Mouse (Mus musculus): ENCODE data around the gene Lzts2. TPM values are rescaled to one million over a fixed set of nuclear protein-coding genes. Genes with fewer than 3 reads are reported as not detected.
A peak's percentile ranks its signal among the peaks of the same experiment; 100 is the strongest.

Lzts2 gene
- polyA plus RNA-seq, 1 experiment from 2014 or later: 40.1 TPM

- Histone ChIP-seq H3K27me3 (ENCODE audit: control insufficient read depth, insufficient read depth, low read length) (no peaks in the 10 kb centered on the region), H3K36me3 (ENCODE audit: control insufficient read depth, insufficient read depth, low read length) (no peaks in the 10 kb centered on the region), H3K4me1 (replicated peaks; ENCODE audit: control insufficient read depth, insufficient read depth) (no peaks in the 10 kb centered on the region; the same call in 1 of the 2 replicates), H3K9me3 (ENCODE audit: control insufficient read depth, low read length) (no peaks in the 10 kb centered on the region), H3K4me3 (ENCODE audit: low read depth, low read length) (no peak overlapping the region), H3K27ac (replicated peaks) (no peak overlapping the region), H3K4me2 (replicated peaks; ENCODE audit: low read depth) (no peak overlapping the region), H3K9ac (ENCODE audit: low read length) (no peak overlapping the region)
- WGBS: 52% methylated on average over 7 of the region's 7 CpGs
- DNase-seq (ENCODE audit: low spot score) (no peak), ATAC-seq (ENCODE audit: low FRiP score, low TSS enrichment) (no peak)
- TF ChIP-seq EP300 (optimal IDR thresholded peaks at IDR 0.05) (no peak), CTCF (IDR thresholded peaks at IDR 0.05; ENCODE audit: low read depth) (no peak)
Measured at GRCm38 (mm10) chr19:44992246-44992645, 22.0 kb upstream of the Lzts2 start.

GRCm38 (mm10) chr19:44992712-44993111, 21.5 kb upstream of the Lzts2 start:
- Histone ChIP-seq H3K9ac (ENCODE audit: low read length) (no peak overlapping the region), H3K27ac (replicated peaks) (no peak overlapping the region), H3K4me1 (replicated peaks; ENCODE audit: control insufficient read depth, insufficient read depth) (no peaks in the 10 kb centered on the region; the same call in 1 of the 2 replicates), H3K9me3 (ENCODE audit: control insufficient read depth, low read length) (no peaks in the 10 kb centered on the region), H3K36me3 (ENCODE audit: control insufficient read depth, insufficient read depth, low read length) (no peaks in the 10 kb centered on the region), H3K4me3 (ENCODE audit: low read depth, low read length) (no peak overlapping the region), H3K4me2 (replicated peaks; ENCODE audit: low read depth) (no peak overlapping the region), H3K27me3 (ENCODE audit: control insufficient read depth, insufficient read depth, low read length) (no peaks in the 10 kb centered on the region)
- no peak for DNase-seq (ENCODE audit: low spot score)
- no peak for ATAC-seq (ENCODE audit: low FRiP score, low TSS enrichment)
- 73% methylated on average over 7 of the region's 7 CpGs for WGBS
- TF ChIP-seq EP300 (optimal IDR thresholded peaks at IDR 0.05) (no peak), CTCF (IDR thresholded peaks at IDR 0.05; ENCODE audit: low read depth) (no peak)

- Histone ChIP-seq H3K9ac (ENCODE audit: low read length) (no peak overlapping the region), H3K36me3 (ENCODE audit: control insufficient read depth, insufficient read depth, low read length) (peaks cover 2% of the 10 kb centered on the region; the same call in 1 of the 2 replicates), H3K9me3 (ENCODE audit: control insufficient read depth, low read length) (no peaks in the 10 kb centered on the region), H3K4me3 (ENCODE audit: low read depth, low read length) (no peak overlapping the region), H3K4me1 (replicated peaks; ENCODE audit: control insufficient read depth, insufficient read depth) (no peaks in the 10 kb centered on the region), H3K27me3 (ENCODE audit: control insufficient read depth, insufficient read depth, low read length) (no peaks in the 10 kb centered on the region), H3K27ac (replicated peaks) (no peak overlapping the region), H3K4me2 (replicated peaks; ENCODE audit: low read depth) (no peak overlapping the region)
- no peak for TF ChIP-seq CTCF (IDR thresholded peaks at IDR 0.05; ENCODE audit: low read depth)
- no peak for TF ChIP-seq EP300 (optimal IDR thresholded peaks at IDR 0.05)
- no peak for DNase-seq (ENCODE audit: low spot score)
- WGBS: 84% methylated on average over 11 of the region's 11 CpGs
- ATAC-seq (ENCODE audit: low FRiP score, low TSS enrichment): no peak
Measured at GRCm38 (mm10) chr19:44997786-44998185, 16.4 kb upstream of the Lzts2 start.

- Histone ChIP-seq H3K4me1 (replicated peaks; ENCODE audit: control insufficient read depth, insufficient read depth) (no peaks in the 10 kb centered on the region), H3K9me3 (ENCODE audit: control insufficient read depth, low read length) (no peaks in the 10 kb centered on the region), H3K36me3 (ENCODE audit: control insufficient read depth, insufficient read depth, low read length) (peaks cover 2% of the 10 kb centered on the region; the same call in 1 of the 2 replicates), H3K4me3 (ENCODE audit: low read depth, low read length) (no peak overlapping the region), H3K27me3 (ENCODE audit: control insufficient read depth, insufficient read depth, low read length) (no peaks in the 10 kb centered on the region), H3K9ac (ENCODE audit: low read length) (no peak overlapping the region), H3K4me2 (replicated peaks; ENCODE audit: low read depth) (no peak overlapping the region), H3K27ac (replicated peaks) (no peak overlapping the region)
- WGBS: 87% methylated on average over 8 of the region's 8 CpGs
- ATAC-seq (ENCODE audit: low FRiP score, low TSS enrichment) (no peak), DNase-seq (ENCODE audit: low spot score) (no peak)
- TF ChIP-seq CTCF (IDR thresholded peaks at IDR 0.05; ENCODE audit: low read depth): no peak
- no peak for TF ChIP-seq EP300 (optimal IDR thresholded peaks at IDR 0.05)
Measured at GRCm38 (mm10) chr19:44999647-45000046, 14.6 kb upstream of the Lzts2 start.

GRCm38 (mm10) chr19:45002301-45002700, 11.9 kb upstream of the Lzts2 start:
- DNase-seq (ENCODE audit: low spot score): no peak
- H3K36me3 ChIP-seq (ENCODE audit: control insufficient read depth, insufficient read depth, low read length): peaks cover 2% of the 10 kb centered on the region; the same call in 1 of the 2 replicates
- 57% methylated on average over 3 of the region's 3 CpGs for WGBS
- ATAC-seq (ENCODE audit: low FRiP score, low TSS enrichment): no peak
- no peaks in the 10 kb centered on the region for H3K9me3 ChIP-seq (ENCODE audit: control insufficient read depth, low read length)
- no peaks in the 10 kb centered on the region for H3K27me3 ChIP-seq (ENCODE audit: control insufficient read depth, insufficient read depth, low read length)
- no peaks in the 10 kb centered on the region for H3K4me1 ChIP-seq (replicated peaks; ENCODE audit: control insufficient read depth, insufficient read depth)
- TF ChIP-seq CTCF (IDR thresholded peaks at IDR 0.05; ENCODE audit: low read depth): peak; percentile 52
- TF ChIP-seq EP300 (optimal IDR thresholded peaks at IDR 0.05): no peak
- H3K9ac ChIP-seq (ENCODE audit: low read length): no peak overlapping the region
- no peak overlapping the region for H3K4me2 ChIP-seq (replicated peaks; ENCODE audit: low read depth)
- H3K4me3 ChIP-seq (ENCODE audit: low read depth, low read length): no peak overlapping the region
- H3K27ac ChIP-seq (replicated peaks): no peak overlapping the region

- Histone ChIP-seq H3K4me1 (replicated peaks; ENCODE audit: control insufficient read depth, insufficient read depth) (no peaks in the 10 kb centered on the region), H3K4me3 (ENCODE audit: low read depth, low read length) (no peak overlapping the region), H3K9me3 (ENCODE audit: control insufficient read depth, low read length) (no peaks in the 10 kb centered on the region), H3K27ac (replicated peaks) (no peak overlapping the region), H3K4me2 (replicated peaks; ENCODE audit: low read depth) (no peak overlapping the region), H3K36me3 (ENCODE audit: control insufficient read depth, insufficient read depth, low read length) (peaks cover 2% of the 10 kb centered on the region; the same call in 1 of the 2 replicates), H3K27me3 (ENCODE audit: control insufficient read depth, insufficient read depth, low read length) (no peaks in the 10 kb centered on the region), H3K9ac (ENCODE audit: low read length) (no peak overlapping the region)
- 87% methylated on average over 7 of the region's 7 CpGs for WGBS
- no peak for TF ChIP-seq EP300 (optimal IDR thresholded peaks at IDR 0.05)
- TF ChIP-seq CTCF (IDR thresholded peaks at IDR 0.05; ENCODE audit: low read depth): no peak
- ATAC-seq (ENCODE audit: low FRiP score, low TSS enrichment) (no peak), DNase-seq (ENCODE audit: low spot score) (no peak)
Measured at GRCm38 (mm10) chr19:45003740-45004516, 10.3 kb upstream of the Lzts2 start.
